Mouse (Mus musculus): ENCODE measurements around the gene Ppp1r14b. TPM values are rescaled to one million over a fixed set of nuclear protein-coding genes. Genes with fewer than 3 reads are reported as not detected.
A peak's percentile ranks its signal among the peaks of the same experiment; 100 is the strongest.

The Ppp1r14b gene
- polyA plus RNA-seq, 1 experiment from 2014 or later, result 170 TPM

DNA sequence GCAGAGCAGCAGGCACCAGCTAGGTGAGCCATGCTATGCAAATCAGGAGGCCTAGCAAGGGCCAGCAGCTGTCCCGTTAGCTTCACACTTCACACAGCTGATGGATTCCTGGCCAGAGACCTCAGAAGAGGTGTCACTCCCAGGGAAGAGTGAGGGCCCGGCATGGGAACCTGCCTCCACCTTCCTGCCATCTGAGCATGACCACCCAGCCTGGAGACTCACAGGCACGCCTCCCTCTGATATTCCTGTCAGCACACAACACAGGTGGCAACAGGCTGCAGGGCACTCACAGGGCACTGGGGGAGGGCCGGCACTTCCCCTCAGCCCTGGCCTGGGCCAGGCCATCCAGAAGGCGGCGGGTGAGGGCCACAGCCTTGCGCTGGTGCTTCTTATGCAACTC is 19.3 kb upstream of the Ppp1r14b start:
- Histone ChIP-seq H3K9me3 (ENCODE audit: control insufficient read depth, low read length) (no peaks in the 10 kb centered on the region), H3K4me1 (ENCODE audit: control insufficient read depth in 2 of 2, insufficient read depth in 2 of 2, low read length in 2 of 2) (peaks cover 25 to 39% of the 10 kb centered on the region in 2 experiments), H3K4me2 (ENCODE audit: low read length) (no peak overlapping the region), H3K4me3 (ENCODE audit: control insufficient read depth in 1 of 2, insufficient read depth in 1 of 2, low read depth in 1 of 2, low read length in 2 of 2) (no peak overlapping the region), H3K27ac (replicated peaks in 1 of 2; ENCODE audit: control insufficient read depth in 1 of 2, insufficient read depth in 1 of 2, low read depth in 2 of 2, low read length in 2 of 2) (peak overlapping the region in 1 of 2 experiments; percentile 61; a peak in 3 of 4 replicates), H3K9ac (ENCODE audit: low read length) (peak overlapping the region; percentile 36; the same call in 1 of the 2 replicates), H3K36me3 (ENCODE audit: control insufficient read depth, insufficient read depth, low read length) (peaks cover 60% of the 10 kb centered on the region), H3K27me3 (ENCODE audit: control insufficient read depth, insufficient read depth, low read length) (no peaks in the 10 kb centered on the region)
- 38% methylated on average over 7 of the region's 7 CpGs for WGBS
- peak; percentile 37 for ATAC-seq (ENCODE audit: insufficient number of reproducible peaks, insufficient read depth, low FRiP score, low read depth)

DNA sequence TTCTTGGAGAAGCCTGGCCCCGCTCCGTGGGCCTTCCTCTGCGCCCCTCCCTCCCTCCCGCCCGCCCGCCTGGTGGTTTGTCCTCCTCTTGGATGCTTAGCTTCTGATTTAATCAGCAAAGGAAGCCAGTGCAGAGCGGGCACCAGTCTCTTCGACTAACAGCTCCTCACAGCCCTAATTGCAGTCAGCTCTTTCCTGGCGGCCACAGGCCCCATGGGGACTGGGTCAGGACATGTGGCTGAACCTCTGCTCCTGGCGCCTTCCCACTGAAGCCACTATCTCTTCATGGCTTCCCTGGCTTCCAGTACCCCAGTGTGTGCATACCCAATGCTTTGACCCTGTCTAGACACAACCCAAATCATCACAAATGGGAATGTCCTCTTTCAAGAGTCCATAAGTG is 18.3 kb upstream of the Ppp1r14b start:
- no peaks in the 10 kb centered on the region for H3K27me3 ChIP-seq (ENCODE audit: control insufficient read depth, insufficient read depth, low read length)
- WGBS, result 79% methylated on average over 10 of the region's 10 CpGs
- peaks cover 63% of the 10 kb centered on the region for H3K36me3 ChIP-seq (ENCODE audit: control insufficient read depth, insufficient read depth, low read length)
- H3K27ac ChIP-seq (replicated peaks in 1 of 2; ENCODE audit: control insufficient read depth in 1 of 2, insufficient read depth in 1 of 2, low read depth in 2 of 2, low read length in 2 of 2), result no peak overlapping the region
- no peak overlapping the region for H3K4me3 ChIP-seq (ENCODE audit: control insufficient read depth in 1 of 2, insufficient read depth in 1 of 2, low read depth in 1 of 2, low read length in 2 of 2)
- peaks cover 25 to 39% of the 10 kb centered on the region in 2 experiments for H3K4me1 ChIP-seq (ENCODE audit: control insufficient read depth in 2 of 2, insufficient read depth in 2 of 2, low read length in 2 of 2)
- ATAC-seq (ENCODE audit: insufficient number of reproducible peaks, insufficient read depth, low FRiP score, low read depth), result no peak
- H3K9ac ChIP-seq (ENCODE audit: low read length), result no peak overlapping the region
- no peaks in the 10 kb centered on the region for H3K9me3 ChIP-seq (ENCODE audit: control insufficient read depth, low read length)
- H3K4me2 ChIP-seq (ENCODE audit: low read length), result no peak overlapping the region

DNA sequence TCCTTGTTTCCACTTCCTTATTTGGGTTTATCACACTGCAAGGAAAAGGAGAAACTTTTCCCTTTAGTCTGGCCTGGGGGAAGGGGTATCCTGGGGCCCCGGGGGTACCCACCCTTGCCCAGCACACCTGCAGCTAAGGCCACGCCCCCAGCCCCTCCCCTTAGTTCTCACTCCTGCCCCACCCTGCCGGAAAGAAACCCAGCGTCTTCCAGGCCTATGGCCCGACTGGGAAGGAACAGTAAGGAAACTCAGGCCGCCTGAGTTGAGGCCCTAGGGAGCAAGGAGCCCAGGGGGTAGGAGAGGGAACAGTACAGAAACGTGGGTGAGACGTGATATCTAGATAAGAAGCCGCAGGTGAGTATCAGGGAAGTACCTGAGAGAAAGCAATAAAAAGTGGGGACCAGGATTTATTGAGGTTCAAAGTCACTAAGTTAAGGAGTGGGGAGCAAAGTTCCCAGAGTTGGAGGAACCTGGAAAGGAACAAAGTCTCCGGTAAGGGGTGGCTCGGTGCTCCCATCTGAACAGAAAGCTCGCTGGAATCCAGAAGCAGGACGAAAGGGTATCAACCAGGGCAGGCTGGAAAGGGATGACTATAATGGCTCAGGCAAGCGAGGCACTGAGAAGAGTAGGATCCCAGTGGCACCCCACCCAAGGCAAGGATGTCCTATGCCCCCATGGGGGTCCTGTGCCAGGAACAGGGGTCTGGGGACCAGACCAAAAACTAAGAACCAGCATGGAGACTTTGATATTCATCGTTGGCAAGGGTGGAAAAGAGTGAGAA is 6.1 kb upstream of the Ppp1r14b start:
- peak overlapping the region in 1 of 2 experiments; percentile 41; a peak in 2 of 4 replicates for H3K27ac ChIP-seq (replicated peaks in 1 of 2; ENCODE audit: control insufficient read depth in 1 of 2, insufficient read depth in 1 of 2, low read depth in 2 of 2, low read length in 2 of 2)
- no peaks in the 10 kb centered on the region for H3K9me3 ChIP-seq (ENCODE audit: control insufficient read depth, low read length)
- H3K36me3 ChIP-seq (ENCODE audit: control insufficient read depth, insufficient read depth, low read length), result peaks cover 29% of the 10 kb centered on the region
- ATAC-seq (ENCODE audit: insufficient number of reproducible peaks, insufficient read depth, low FRiP score, low read depth), result no peak
- H3K4me3 ChIP-seq (ENCODE audit: control insufficient read depth in 1 of 2, insufficient read depth in 1 of 2, low read depth in 1 of 2, low read length in 2 of 2), result peak overlapping the region; percentile 66 to 74
- peak overlapping the region; percentile 70 for H3K4me2 ChIP-seq (ENCODE audit: low read length)
- peak overlapping the region; percentile 81 for H3K9ac ChIP-seq (ENCODE audit: low read length)
- H3K4me1 ChIP-seq (ENCODE audit: control insufficient read depth in 2 of 2, insufficient read depth in 2 of 2, low read length in 2 of 2), result peaks cover 26 to 35% of the 10 kb centered on the region in 2 experiments
- 11% methylated on average over 15 of the region's 15 CpGs for WGBS
- no peaks in the 10 kb centered on the region for H3K27me3 ChIP-seq (ENCODE audit: control insufficient read depth, insufficient read depth, low read length)

DNA sequence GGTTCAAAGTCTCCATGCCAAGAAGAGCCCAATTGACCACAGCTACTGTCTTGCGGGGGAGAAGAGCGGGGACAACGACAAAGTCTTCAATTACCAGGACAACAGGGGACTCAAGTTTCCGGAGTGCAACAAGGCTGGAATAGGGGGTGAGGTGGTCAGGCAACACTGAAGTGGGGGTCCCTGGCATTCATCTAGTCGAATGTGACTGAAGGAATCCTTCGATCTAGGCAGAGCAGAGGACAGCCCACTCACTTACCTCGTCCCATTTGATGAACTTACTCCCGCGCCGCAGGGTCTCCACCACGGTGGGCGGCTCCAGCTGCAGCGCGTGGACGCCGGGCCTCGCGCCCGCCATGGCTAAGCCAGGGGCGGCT is 5.5 kb upstream of the Ppp1r14b start:
- H3K27ac ChIP-seq (replicated peaks in 1 of 2; ENCODE audit: control insufficient read depth in 1 of 2, insufficient read depth in 1 of 2, low read depth in 2 of 2, low read length in 2 of 2), result peak overlapping the region in 1 of 2 experiments; percentile 41; a peak in 2 of 4 replicates
- peaks cover 23% of the 10 kb centered on the region for H3K36me3 ChIP-seq (ENCODE audit: control insufficient read depth, insufficient read depth, low read length)
- ATAC-seq (ENCODE audit: insufficient number of reproducible peaks, insufficient read depth, low FRiP score, low read depth), result no peak
- under 1% methylated on average over 20 of the region's 20 CpGs for WGBS
- H3K9ac ChIP-seq (ENCODE audit: low read length), result peak overlapping the region; percentile 81
- H3K4me3 ChIP-seq (ENCODE audit: control insufficient read depth in 1 of 2, insufficient read depth in 1 of 2, low read depth in 1 of 2, low read length in 2 of 2), result peak overlapping the region; percentile 66 to 74
- H3K9me3 ChIP-seq (ENCODE audit: control insufficient read depth, low read length), result no peaks in the 10 kb centered on the region
- H3K27me3 ChIP-seq (ENCODE audit: control insufficient read depth, insufficient read depth, low read length), result no peaks in the 10 kb centered on the region
- H3K4me2 ChIP-seq (ENCODE audit: low read length), result peak overlapping the region; percentile 70
- H3K4me1 ChIP-seq (ENCODE audit: control insufficient read depth in 2 of 2, insufficient read depth in 2 of 2, low read length in 2 of 2), result peaks cover 26 to 40% of the 10 kb centered on the region in 2 experiments

DNA sequence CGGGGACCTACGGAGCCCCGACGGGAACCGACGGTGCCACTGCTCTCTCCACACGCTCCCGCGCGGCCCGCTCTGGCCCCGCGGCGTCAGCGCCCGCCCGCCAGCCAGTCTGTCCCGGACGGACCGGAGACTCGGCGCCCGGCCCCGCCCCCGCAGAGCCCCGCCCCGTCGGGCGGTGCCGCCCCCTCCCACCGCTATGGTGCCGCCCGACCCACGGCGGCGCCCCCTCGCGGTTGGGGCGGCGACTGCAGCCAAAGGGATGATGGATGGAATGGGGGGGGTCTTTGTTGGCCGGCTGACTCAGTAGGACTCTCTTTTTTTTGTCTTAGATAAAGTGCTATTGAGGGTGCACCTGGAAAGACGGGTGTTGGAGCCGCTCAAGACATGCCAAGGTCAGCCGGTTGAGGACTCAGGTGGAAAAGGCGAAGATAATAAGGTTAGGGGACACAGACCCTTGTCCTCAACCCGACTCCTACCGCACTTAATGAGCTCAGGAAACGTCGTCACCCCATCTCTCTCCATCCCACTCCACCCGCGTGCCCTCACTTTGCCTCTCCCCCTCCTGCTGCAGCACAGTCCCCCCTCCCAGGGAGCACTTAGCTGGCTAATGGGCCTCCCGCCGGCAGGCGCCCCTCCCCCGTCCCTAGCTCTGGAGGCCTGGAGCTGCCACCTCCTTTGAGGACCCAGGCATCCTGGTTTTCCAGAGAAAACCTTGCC is 4.9 kb upstream of the Ppp1r14b start:
- H3K9ac ChIP-seq (ENCODE audit: low read length), result peak overlapping the region; percentile 81
- peak overlapping the region; percentile 66 to 74 for H3K4me3 ChIP-seq (ENCODE audit: control insufficient read depth in 1 of 2, insufficient read depth in 1 of 2, low read depth in 1 of 2, low read length in 2 of 2)
- peak; percentile 68 for ATAC-seq (ENCODE audit: insufficient number of reproducible peaks, insufficient read depth, low FRiP score, low read depth)
- peaks cover 17% of the 10 kb centered on the region for H3K36me3 ChIP-seq (ENCODE audit: control insufficient read depth, insufficient read depth, low read length)
- no peaks in the 10 kb centered on the region for H3K27me3 ChIP-seq (ENCODE audit: control insufficient read depth, insufficient read depth, low read length)
- peak overlapping the region in 1 of 2 experiments; percentile 42; a peak in 2 of 4 replicates for H3K27ac ChIP-seq (replicated peaks in 1 of 2; ENCODE audit: control insufficient read depth in 1 of 2, insufficient read depth in 1 of 2, low read depth in 2 of 2, low read length in 2 of 2)
- H3K4me1 ChIP-seq (ENCODE audit: control insufficient read depth in 2 of 2, insufficient read depth in 2 of 2, low read length in 2 of 2), result peaks cover 26 to 40% of the 10 kb centered on the region in 2 experiments
- H3K4me2 ChIP-seq (ENCODE audit: low read length), result peak overlapping the region; percentile 70
- H3K9me3 ChIP-seq (ENCODE audit: control insufficient read depth, low read length), result no peaks in the 10 kb centered on the region
- under 1% methylated on average over 44 of the region's 55 CpGs for WGBS

DNA sequence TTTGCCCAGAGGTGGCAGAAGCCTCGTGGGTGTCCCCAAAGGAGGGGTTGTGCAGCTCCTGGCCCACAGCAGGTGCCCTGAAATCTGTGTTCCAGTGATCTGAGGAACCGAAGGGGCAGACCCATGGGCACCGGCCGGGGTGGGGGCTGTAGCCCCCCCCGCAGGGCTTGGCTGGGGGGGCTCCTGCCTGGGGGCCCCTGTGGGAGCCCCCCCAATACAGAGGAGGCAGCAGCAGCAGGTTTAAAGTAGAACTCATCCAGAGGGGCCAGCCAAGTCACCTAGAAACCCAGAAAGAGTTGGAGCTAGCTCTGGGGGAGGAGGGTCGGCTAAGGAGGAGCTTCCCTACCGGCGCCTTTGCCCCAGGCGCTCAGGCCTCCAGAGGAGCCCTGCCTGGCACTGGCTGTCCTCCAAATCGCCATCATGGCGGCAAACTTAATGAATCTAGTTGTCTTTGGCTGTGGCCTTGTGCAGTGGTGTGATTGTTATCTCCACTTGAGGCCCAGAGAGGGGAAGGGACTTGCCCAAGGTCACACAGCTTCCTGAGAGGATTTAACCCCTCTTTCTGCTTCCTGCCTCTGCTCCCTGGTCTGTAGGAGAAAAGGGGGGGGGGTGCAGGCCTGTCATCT is 4.2 kb upstream of the Ppp1r14b start:
- H3K9ac ChIP-seq (ENCODE audit: low read length), result peak overlapping the region; percentile 81
- peak overlapping the region in 1 of 2 experiments; percentile 42; a peak in 2 of 4 replicates for H3K27ac ChIP-seq (replicated peaks in 1 of 2; ENCODE audit: control insufficient read depth in 1 of 2, insufficient read depth in 1 of 2, low read depth in 2 of 2, low read length in 2 of 2)
- no peak for ATAC-seq (ENCODE audit: insufficient number of reproducible peaks, insufficient read depth, low FRiP score, low read depth)
- H3K27me3 ChIP-seq (ENCODE audit: control insufficient read depth, insufficient read depth, low read length), result no peaks in the 10 kb centered on the region
- H3K36me3 ChIP-seq (ENCODE audit: control insufficient read depth, insufficient read depth, low read length), result peaks cover 10% of the 10 kb centered on the region
- H3K9me3 ChIP-seq (ENCODE audit: control insufficient read depth, low read length), result no peaks in the 10 kb centered on the region
- peak overlapping the region in 1 of 2 experiments; percentile 66; a peak in 2 of 4 replicates for H3K4me3 ChIP-seq (ENCODE audit: control insufficient read depth in 1 of 2, insufficient read depth in 1 of 2, low read depth in 1 of 2, low read length in 2 of 2)
- WGBS, result 27% methylated on average over 11 of the region's 11 CpGs
- H3K4me2 ChIP-seq (ENCODE audit: low read length), result peak overlapping the region; percentile 70
- H3K4me1 ChIP-seq (ENCODE audit: control insufficient read depth in 2 of 2, insufficient read depth in 2 of 2, low read length in 2 of 2), result peaks cover 26 to 40% of the 10 kb centered on the region in 2 experiments

DNA sequence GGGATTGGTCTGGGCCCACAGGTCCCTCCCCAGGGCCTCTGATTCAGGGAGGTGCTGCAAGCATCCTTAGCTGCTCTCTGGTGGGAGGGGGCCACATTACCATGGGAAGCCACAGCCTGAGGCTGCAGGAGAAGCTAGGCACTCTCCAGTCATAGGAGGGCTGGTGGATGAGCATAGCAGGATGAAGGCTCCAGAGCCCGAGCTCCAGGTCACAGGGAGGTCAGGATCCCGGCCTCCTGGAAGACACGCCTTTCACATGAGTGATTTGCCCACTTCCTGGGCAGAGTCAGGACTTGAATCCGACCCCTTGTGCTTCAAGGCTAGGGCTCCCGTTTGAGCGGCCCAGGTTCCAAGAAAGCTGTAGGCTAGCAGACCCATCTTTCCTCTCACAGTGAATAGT is 3.1 kb upstream of the Ppp1r14b start:
- WGBS, result 41% methylated on average over 6 of the region's 6 CpGs

More for the DNA sequence above, 3.1 kb upstream of the Ppp1r14b start:
- Histone ChIP-seq H3K9me3 (ENCODE audit: control insufficient read depth, low read length) (no peaks in the 10 kb centered on the region), H3K4me3 (ENCODE audit: control insufficient read depth in 1 of 2, insufficient read depth in 1 of 2, low read depth in 1 of 2, low read length in 2 of 2) (no peak overlapping the region), H3K36me3 (ENCODE audit: control insufficient read depth, insufficient read depth, low read length) (peaks cover 2% of the 10 kb centered on the region; the same call in 1 of the 2 replicates), H3K27ac (replicated peaks in 1 of 2; ENCODE audit: control insufficient read depth in 1 of 2, insufficient read depth in 1 of 2, low read depth in 2 of 2, low read length in 2 of 2) (peak overlapping the region in 1 of 2 experiments; percentile 19; a peak in 1 of 4 replicates), H3K9ac (ENCODE audit: low read length) (peak overlapping the region; percentile 16; the same call in 1 of the 2 replicates), H3K4me2 (ENCODE audit: low read length) (no peak overlapping the region), H3K27me3 (ENCODE audit: control insufficient read depth, insufficient read depth, low read length) (no peaks in the 10 kb centered on the region), H3K4me1 (ENCODE audit: control insufficient read depth in 2 of 2, insufficient read depth in 2 of 2, low read length in 2 of 2) (peaks cover 28 to 49% of the 10 kb centered on the region in 2 experiments)
- ATAC-seq (ENCODE audit: insufficient number of reproducible peaks, insufficient read depth, low FRiP score, low read depth), result no peak
